Mouse (Mus musculus): ENCODE data around the gene Nkiras1. TPM values are rescaled to one million over a fixed set of nuclear protein-coding genes. Genes with fewer than 3 reads are reported as not detected.
"Not testable (repeated sequence)": the region's sequence is repeated elsewhere in the genome, so short reads cannot be mapped to it uniquely, and the experiment has no call there.

Gene Nkiras1
- polyA plus RNA-seq (2017; shearing (Covaris generic)), result 10 to 100 TPM; 31.7 to 35.4 TPM

DNA sequence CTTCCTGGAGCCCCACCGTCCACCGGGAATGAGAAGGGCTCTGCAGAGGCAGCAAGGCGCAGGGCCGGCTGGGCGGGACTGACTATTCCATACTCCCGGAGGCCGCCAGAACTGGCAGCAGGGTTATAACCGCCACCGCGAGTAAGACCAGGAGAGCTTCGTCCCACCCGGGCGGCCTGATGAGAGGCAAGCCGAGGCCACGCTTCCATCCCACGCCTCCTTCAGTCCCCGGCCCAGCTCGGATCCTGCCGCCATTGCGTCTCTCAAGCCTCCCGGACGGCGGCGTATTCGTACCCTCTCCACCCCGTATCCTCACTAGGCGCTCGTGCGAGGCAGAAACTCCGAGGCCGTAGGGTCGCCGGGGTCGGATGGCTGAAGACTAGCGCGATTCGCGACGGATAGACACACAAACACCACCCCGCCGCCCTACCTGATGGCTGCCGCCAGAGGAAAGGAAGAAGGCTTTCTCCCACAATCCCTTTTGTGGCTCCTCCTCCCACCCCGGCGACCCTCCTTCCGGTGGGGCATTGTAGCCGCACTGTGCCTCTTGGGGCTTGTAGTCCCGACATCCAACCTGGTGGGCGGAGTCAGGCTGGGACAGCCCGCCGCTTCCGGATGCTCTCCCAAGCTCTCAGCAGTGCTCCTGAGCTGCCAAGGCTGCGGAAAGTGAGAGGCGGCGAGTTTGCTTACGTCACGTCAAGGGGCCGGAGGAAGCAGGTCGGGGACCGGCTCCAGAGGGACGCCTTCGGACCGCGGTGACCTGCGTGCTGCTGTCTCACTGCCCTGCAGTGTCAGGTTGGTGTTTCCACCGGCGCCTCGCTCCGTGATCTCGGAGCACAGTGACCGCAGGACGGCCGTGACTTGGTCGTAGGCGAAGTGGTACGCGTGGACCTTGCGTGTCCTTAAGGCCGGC lies at the start of gene Nkiras1, which contains the start of gene Rpl15:
Gene Nkiras1 (plus strand): TSS at position 608 of the 913 bp plus-strand sequence.
Gene Rpl15 (minus strand): TSS at position 863 of the 913 bp plus-strand sequence.
- peak; percentile 97 for ATAC-seq

DNA sequence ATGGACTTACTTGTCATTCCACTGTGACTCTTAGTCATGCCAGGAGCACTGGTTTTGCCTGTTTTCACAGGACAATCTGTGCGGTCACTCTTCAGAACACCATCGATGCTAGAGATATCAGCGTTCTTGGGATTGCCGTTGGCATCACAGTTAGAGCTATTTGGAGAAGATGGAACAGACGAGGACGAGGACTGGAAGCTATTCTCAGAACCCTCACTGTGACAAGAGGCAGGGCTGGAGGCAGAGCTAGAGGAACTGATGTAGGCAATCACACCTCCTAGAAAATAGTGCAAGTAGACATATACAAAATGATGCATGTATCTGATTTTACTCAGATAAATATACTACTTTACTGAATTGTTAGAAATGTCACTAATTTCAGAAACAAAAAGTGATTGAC lies 49.0 kb upstream of the Nkiras1 start:
- ATAC-seq, result no peak

DNA sequence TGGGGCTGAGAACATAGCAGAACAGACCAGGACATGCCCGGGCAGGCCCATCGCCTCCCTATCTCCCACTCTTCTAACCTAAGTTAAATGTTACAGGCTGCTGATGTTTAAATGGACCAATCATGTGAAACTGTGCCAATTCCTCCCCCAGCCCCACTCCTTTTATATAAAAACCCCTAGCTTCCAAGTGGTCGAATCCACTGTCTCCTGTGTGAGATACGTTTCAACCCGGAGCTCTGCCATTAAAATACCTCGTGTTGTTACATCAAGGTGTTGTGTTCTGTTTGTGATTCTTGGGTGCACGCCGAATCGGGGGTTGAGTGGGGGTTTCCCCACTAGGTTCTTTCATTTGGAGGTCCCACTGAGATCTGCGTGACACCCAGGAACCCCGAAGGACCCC lies 45.5 kb upstream of the Nkiras1 start:
- not testable (repeated sequence) for ATAC-seq

DNA sequence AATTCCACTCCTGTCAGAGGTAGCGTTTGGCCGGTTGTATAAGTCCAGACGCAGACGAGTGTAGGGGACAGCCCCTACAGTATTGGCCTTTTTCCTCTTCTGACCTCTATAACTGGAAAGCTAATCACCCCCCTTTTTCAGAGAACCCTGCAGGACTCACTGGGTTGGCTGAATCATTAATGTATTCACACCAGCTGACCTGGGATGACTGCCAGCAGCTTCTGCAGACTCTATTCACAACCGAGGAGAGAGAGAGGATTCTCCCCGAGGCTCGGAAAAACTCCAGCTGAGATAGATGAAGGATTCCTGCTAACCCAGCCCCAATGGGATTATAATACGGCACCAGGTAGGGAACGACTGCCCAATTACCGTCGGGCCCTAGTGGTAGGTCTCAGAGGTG lies 44.8 kb upstream of the Nkiras1 start:
- ATAC-seq, result not testable (repeated sequence)

DNA sequence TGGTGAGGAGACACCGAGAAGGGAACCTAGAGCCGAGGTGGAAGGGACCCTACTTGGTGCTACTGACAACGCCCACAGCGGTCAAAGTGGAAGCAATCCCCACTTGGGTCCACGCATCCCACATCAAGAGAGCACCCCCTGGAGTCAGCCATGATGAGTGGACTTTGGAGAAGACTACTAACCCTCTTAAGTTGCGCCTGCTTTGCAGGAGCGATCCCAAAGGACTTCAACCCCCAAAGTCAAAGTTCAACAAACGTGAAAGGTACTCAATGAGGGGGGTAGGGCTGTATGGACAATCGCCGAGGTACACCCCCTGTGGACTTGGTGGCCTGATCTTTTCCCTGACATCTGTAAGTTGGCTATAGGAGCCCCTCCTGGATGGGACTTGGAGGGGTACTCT lies 41.2 kb upstream of the Nkiras1 start:
- not testable (repeated sequence) for ATAC-seq

DNA sequence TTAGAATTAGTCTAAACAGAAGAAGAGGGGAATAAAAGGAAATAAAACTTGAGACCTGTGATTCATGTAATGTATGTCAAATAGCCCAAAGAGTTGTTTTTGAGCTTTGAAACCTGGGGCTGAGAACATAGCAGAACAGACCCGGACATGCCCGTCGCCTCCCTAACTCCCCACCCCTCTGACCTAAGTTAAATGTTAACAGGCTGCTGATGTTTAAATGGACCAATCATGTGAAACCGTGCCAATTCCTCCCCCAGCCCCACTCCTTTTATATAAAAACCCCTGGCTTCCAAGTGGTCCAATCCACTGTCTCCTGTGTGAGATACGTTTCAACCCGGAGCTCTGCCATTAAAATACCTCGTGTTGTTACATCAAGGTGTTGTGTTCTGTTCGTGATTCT lies 39.1 kb upstream of the Nkiras1 start:
- ATAC-seq, result not testable (repeated sequence)

DNA sequence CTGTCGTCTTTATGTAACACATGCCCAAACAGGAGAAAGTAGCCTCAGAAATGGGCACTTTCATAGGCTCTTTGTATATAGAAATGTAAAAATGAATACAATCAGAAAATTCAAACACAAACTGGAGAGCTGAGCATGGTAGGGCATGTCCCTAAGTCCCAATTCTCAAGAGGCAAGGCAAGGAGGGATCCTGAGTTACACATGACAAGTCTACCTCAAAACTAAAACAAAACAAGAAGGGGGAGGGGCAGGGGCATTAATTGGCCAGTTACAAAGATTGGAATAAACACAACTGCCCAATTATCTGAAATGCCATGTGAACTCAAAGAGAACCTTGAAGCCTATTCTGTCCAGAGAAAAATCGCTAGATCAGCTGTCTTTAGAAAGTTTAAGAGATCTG lies 37.9 kb upstream of the Nkiras1 start:
- ATAC-seq, result no peak

DNA sequence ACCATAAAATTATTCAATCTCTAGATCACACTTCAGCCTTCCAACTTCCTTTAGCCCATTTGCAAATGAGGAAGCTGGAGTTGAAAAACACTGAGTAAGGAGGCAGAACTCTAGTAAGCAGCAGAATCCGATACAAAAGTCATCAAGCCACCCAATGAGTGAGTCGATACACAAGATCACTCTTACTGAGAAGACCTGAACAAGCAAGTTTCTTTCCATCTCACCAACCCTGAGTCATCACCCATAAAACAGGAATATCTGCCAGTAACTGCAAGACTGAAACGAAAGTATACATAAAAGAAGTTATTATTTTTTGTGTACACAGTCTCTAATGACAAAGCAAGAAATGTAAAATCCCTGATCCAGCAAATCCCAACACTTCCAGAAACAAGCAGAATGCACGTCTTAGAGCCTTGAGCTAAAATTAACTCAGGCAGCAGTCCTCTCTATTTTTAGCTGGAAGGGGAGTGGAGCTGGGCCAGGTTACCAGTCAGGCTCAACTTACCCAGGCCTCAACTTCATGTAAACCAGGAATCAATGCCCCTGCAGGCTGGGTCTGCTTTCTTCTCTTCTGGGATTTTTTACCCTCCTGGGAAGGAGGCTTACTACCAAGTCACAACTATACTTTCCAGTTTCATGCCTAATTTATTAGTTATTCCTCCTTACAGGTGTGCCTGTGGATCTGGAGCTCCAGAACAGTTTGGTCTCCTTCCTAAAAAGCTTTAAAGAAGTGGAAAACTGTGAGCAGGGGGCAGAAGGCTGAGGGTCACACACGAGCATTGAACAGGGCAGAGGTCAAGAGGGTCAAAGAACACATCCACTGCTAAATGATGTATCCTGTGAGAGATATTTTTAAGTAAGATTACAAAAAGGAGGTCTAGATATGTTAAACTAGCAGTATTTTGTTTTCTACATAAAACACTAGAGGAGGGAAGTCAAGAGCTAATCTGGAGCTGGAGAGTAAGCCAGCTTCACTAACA lies 36.7 kb upstream of the Nkiras1 start:
- ATAC-seq, result no peak

DNA sequence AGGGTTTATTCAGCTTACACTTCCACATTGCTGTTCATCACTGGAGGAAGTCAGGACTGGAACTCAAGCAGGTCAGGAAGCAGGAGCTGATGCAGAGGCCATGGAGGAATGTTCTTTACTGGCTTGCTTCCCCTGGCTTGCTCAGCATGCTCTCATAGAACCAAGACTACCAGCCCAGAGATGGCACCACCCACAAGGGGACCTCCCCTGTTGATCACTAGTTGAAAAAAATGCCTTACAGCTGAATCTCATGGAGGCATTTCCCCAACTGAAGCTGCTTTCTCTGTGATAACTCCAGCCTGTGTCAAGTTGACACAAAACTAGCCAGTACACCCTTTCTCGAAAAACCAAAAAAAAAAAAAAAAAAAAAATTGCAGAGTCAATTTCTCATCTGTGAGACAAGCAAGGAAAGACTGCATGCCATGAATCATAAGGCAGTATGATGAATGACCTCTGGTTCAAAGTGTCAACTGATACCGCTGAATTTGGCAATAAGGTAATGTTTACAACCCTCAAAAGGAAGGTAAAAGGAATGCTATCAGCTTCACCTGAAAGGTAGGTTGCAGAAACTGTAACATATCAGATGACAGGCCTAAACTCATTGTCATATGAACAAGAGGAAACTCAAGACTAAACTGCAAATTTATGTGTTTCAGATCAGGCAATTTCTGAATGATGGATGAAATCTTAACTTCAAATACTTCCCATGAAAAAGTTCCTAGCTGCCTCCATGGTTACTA lies 34.3 kb upstream of the Nkiras1 start:
- not testable (repeated sequence) for ATAC-seq

DNA sequence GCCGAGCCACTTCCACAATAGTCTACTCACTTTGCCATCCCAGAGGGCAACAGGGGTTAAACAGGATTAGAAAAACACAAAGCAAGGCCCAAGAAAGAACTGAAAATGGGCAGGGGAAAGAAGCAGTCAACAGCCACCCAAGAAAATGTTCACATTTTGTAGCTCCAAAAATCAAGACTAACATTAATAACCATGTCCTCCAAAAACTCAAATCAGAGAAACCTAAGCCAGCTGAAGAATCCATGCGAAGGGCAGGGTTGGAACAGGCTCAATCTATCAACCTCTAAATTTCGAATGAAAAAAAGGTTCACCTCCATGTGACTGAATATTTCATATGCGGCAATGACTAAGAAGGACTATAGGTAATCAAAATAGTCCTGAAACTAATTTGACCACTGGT lies 33.6 kb upstream of the Nkiras1 start:
- ATAC-seq, result no peak

DNA sequence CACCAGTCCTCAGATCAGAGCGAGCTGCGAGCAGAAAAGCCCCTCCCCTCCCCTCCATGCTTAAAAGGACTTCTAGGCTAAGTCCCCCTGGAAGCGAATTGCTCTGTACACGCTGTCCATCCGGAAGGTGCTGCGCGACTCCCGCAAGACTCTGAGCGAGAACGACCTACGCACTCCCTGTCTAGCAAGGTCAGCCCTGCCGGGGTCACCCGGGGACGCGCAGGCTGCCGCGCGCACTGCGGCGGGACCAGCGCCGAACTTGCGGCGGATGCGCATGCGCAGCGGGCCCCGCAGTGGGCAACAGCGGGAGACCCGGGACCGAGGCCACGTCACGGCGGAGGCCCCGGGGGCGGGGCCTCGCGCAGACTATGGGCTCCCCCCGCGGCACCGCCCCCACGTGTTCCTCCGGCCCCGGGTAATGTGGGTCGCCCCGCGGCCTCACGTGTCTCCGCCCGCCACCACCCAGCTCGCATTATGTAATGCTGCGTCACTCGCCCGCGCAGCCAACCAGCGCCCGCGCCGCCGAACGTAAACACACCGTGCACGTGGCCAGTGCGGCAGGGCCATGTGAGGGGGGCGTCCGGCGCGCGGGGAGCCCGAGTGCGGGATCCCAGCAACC lies 32.7 kb upstream of the Nkiras1 start:
- peak; percentile 78 for ATAC-seq

DNA sequence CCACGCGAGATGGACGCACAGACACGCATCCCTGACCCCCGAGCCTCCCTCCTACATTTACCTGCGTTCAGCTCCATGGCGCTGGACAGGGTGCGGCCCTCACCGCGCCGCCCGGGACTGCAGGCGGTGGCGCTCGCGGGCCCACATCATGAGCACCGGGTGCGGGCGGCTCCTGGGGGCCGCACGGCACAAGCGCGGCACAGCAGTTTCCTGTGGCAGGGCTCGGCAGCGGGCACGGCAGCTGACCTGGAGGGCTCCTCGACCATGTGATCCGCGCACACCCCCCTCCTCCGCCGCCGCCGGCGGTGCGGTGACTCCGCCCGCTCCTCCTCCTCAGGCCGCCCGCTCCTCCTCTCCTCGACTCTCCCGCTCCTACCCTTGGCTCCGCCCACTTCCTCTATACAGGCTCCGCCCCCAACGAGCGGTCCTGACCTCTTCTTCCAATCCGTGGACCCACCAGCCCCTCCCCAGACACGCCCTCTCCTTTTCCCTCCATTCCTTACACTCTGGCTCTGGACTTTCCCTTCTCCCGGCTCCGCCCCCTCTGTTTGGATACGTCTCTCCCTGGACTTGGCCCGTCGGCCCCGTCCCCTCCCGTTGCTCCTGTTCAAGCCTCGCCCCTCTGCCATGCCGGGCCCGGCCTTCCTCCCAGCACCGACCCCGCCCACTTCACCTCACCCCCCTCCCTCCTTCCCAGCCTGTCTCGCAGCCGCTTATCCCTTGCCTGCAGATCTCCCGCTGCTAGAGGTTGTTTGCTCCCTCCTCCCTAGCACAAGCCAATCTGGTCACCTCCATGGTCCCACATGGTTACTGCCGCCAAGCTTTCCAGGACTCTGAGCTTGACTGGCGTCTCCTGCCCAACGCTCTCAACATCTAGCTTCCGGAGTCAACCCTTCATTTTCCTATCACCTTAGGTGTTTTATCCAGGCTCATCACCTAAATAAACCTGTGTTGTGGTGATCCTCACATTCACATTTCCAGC lies 31.9 kb upstream of the Nkiras1 start, which contains the start of gene Nr1d2:
Gene Nr1d2 (minus strand): TSS at position 378 of the 982 bp plus-strand sequence.
- ATAC-seq, result peak; percentile 73

DNA sequence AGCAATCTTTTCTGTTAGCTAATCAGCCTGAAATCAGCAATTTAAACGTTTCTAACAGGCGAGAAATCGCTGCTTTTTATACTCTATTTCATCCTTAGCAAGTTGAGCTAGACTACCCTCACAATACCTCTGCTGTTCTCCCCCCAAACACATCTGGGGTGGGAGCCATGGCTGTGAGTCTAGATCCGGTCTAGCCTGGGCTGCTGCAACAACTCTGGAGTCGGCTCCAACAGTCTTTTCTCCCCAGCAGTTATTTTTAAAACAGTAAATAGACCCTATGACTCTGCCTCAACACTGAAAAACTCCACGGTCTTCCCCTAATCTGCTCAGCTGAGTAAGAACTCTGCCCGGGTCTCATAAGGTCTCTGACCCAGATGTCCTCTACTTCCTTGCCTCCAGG lies 30.8 kb upstream of the Nkiras1 start:
- ATAC-seq, result no peak

DNA sequence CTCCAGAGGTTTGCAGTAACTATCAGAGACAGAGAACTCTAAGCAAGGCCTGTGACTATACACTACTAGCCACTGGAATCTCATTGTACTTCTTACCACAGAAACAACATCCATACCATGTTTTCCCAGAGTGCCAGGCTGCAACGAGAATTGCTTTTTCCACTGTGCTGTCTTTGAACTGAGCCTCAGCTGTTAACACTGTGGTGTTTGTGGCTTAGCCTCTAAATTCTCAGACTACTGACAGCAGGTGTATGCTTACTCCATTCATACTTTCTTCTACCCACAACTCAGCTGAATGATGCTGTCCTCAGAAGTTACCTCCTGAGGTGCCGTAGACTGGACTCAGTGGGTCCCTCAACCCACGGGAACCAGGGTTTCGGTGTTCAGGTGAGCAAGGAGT lies 29.1 kb upstream of the Nkiras1 start:
- no peak for ATAC-seq

DNA sequence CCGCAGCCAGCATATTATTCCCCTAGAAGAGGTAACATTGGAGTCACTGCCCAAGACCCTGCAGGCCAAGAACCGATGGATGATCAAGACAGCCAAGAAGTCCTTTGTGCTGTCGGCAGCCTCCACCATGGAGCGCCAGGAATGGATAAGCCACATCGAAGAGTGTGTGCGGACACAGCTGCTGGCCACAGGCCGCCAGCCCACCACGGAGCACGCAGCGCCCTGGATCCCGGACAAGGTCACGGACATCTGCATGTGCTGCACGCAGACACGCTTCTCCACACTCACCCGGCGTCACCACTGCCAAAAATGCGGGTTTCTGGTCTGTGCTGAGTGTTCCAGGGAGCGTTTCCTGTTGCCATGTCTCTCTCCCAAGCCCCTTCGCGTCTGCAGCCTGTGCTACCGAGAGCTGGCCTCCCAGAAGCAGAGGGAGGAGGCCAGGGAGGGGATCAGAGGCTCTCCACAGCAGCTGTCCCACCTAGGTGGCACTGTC lies 28.3 kb upstream of the Nkiras1 start:
- ATAC-seq, result no peak

DNA sequence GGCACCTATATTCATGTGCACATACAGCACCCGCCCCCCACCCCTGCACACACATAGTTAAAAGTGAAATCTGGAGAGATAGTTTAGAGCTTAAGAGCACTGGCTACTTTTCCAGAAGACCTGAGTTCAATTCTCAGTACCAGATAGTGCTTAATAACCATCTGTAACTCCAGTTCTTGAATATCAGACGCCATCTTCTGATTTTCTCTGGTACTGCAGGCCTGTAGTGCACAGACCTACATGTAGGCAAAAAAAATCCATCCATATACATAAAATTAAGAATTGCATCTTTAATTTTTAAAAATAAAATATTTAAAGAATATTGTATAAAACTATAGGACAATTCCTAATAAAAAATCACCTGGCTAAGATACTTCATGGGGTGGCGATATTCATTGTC lies 9.7 kb upstream of the Nkiras1 start:
- ATAC-seq, result no peak

DNA sequence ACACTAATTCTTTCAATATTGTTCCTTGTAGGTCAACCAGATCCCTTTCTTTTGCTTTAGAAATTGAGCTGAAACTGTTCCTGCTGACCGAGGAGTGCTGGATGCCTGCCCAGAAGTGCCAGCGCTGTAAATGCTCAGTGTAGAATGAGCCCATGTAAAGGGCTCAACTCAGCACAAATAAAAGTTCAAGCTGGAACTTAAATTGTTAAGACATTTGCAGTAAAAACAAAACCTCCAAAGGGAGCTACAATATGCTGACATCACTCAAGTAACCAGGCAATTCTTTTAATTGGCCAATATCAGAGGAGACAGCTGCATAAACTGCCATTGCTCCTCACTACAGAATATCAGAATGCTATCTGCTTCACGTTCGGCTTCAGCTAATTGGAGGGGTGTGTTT lies 7.5 kb upstream of the Nkiras1 start:
- ATAC-seq, result no peak

DNA sequence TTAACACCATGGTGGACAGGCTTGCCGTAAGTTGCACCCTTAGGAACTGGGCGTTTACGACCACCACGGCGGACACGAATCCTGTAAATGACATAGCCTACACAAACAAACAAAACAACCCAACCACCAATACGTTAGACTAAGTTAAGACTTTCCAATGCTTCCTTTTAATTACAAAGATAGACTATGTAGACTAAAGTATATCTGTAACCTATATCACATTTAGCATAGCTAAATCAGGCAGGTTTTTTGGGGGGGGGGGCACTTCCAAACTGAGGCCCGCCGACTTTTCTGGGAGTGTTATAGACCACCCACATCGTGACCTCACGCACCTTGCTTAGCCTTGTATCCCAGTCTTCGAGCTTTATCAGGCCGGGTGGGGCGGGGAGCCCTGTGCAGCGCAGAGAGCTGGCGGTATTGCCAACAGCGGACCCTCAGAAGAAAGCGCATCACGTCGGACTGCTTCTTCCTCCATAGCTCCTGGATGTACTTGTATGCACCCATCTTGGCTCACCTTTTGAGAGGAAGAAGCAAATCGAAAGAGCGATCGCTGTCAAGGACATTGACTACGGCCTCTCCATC lies 898 bp upstream of the Nkiras1 start:
- not testable (repeated sequence) for ATAC-seq

DNA sequence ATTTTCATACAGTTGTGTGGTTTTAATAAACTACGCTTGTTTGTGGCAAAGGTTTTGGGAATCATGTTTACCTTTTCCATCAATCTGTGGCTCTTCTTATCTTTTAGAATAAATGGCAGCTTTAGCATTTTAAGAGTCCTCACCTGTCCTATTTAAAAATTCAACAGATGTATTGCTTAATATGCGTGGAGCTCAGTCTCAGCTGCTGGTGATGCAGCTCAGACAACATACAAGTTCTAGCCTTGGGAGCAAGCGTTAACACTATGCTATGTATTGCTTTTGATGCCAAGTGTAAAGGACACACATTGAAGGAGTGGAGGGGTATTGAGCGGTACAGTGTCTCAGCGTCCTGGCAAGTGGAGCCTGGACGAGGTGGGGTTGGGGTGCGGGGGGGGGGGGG lies 730 bp downstream of the Nkiras1 start:
- no peak for ATAC-seq

DNA sequence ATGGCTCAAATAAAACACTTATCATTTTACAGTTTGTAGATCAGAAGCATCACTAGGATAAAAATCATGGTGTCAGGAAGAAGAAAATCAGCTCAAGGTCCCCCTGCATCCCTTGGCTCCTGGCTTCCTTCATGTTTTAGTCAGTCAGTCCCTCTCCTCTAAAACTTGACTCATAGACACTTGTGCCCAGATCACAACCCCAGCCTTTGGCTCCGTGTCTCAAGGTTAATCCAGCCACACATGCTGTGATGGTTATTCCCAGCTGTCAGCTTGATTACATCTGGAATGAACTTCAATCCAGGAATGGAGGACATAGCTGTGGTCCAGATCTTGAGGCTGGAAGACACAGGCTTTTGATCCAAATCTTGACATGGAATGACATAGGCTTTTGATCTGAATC lies 3.6 kb downstream of the Nkiras1 start:
- no peak for ATAC-seq
